Comparison of ENCODE assay signal across 14 mouse cellular contexts in genomic region chr13:113622122-113622864, GRCm38 (mm10). TPM values are rescaled to one million over a fixed set of nuclear protein-coding genes. Genes with fewer than 3 reads are reported as not detected.
A peak's percentile ranks its signal among the peaks of the same experiment; 100 is the strongest.
DNase-seq lines count a peak whose midpoint lies in the region; ATAC-seq lines count a peak whose summit lies in the region.
"Had no signal": no experiment of that assay in that cellular context is flagged by ENCODE, and none has a peak within 500 bp of the region (broad histone marks: within the 10 kb centered on the region; RNA-seq: fewer than 3 reads in every experiment).

No protein-coding gene starts in this region.

- no peak overlapping the region for H3K4me2 ChIP-seq in hindbrain, embryonic 11.5 days (replicated peaks; ENCODE audit: low read depth, low read length)
- H3K4me2 ChIP-seq in hindbrain, embryonic 14.5 days (replicated peaks) = no peak overlapping the region
- no peak overlapping the region for H3K4me2 ChIP-seq in midbrain, embryonic 15.5 days
- H3K4me2 ChIP-seq in embryonic facial prominence, embryonic 11.5 days (ENCODE audit: low read depth, low read length) = no peak overlapping the region
- no peak overlapping the region for H3K4me2 ChIP-seq in forebrain, embryonic 13.5 days
- H3K4me2 ChIP-seq: forebrain, embryonic 15.5 days; liver, embryonic 13.5 days; neural tube, embryonic 12.5 days had no signal

- DNase-seq in hindbrain, embryonic 11.5 days (ENCODE audit: low spot score) = peak; percentile 42
- DNase-seq in hindbrain, embryonic 14.5 days (ENCODE audit: low spot score) = no peak
- no peak for DNase-seq in midbrain, embryonic 10.5 days (ENCODE audit: low spot score)
- DNase-seq in embryonic facial prominence, embryonic 11.5 days (ENCODE audit: low spot score) = peak; percentile 87
- DNase-seq in lung, postnatal 36 days = peak; percentile 32
- DNase-seq: adrenal gland, adult 2 months; layer of hippocampus, postnatal 36 days; liver, embryonic 13.5 days had no signal

- no peak overlapping the region for H3K27ac ChIP-seq in hindbrain, embryonic 11.5 days (ENCODE audit: low read depth, low read length)
- no peak overlapping the region for H3K27ac ChIP-seq in hindbrain, embryonic 14.5 days
- H3K27ac ChIP-seq in midbrain, embryonic 10.5 days (replicated peaks) = 0 out of 2 replicates have a peak overlapping the region, but pooled peaks have one; percentile 0
- no peak overlapping the region for H3K27ac ChIP-seq in midbrain, embryonic 15.5 days
- H3K27ac ChIP-seq in embryonic facial prominence, embryonic 11.5 days (replicated peaks; ENCODE audit: low read depth, low read length) = peak overlapping the region; percentile 53; the same call in 1 of the 2 replicates
- no peak overlapping the region for H3K27ac ChIP-seq in forebrain, embryonic 13.5 days
- H3K27ac ChIP-seq: forebrain, embryonic 15.5 days; liver, embryonic 13.5 days; neural tube, embryonic 12.5 days had no signal

- H3K9ac ChIP-seq in hindbrain, embryonic 11.5 days (ENCODE audit: low read depth, low read length) = no peak overlapping the region
- H3K9ac ChIP-seq in hindbrain, embryonic 14.5 days = no peak overlapping the region
- H3K9ac ChIP-seq in midbrain, embryonic 15.5 days = no peak overlapping the region
- no peak overlapping the region for H3K9ac ChIP-seq in embryonic facial prominence, embryonic 11.5 days (replicated peaks; ENCODE audit: low read length)
- H3K9ac ChIP-seq in forebrain, embryonic 13.5 days = no peak overlapping the region
- H3K9ac ChIP-seq: forebrain, embryonic 15.5 days; liver, embryonic 13.5 days; neural tube, embryonic 12.5 days had no signal

- H3K27me3 ChIP-seq in hindbrain, embryonic 11.5 days (ENCODE audit: control insufficient read depth, insufficient read depth, low read length) = no peaks in the 10 kb centered on the region
- H3K27me3 ChIP-seq in hindbrain, embryonic 14.5 days (ENCODE audit: control insufficient read depth, insufficient read depth, low read length) = no peaks in the 10 kb centered on the region
- no peaks in the 10 kb centered on the region for H3K27me3 ChIP-seq in midbrain, embryonic 10.5 days (ENCODE audit: low read depth, poor library complexity, severe bottlenecking)
- no peaks in the 10 kb centered on the region for H3K27me3 ChIP-seq in midbrain, embryonic 15.5 days (replicated peaks)
- H3K27me3 ChIP-seq in embryonic facial prominence, embryonic 11.5 days (ENCODE audit: control insufficient read depth, insufficient read depth, low read length) = no peaks in the 10 kb centered on the region
- H3K27me3 ChIP-seq in forebrain, embryonic 13.5 days = no peaks in the 10 kb centered on the region
- H3K27me3 ChIP-seq: forebrain, embryonic 15.5 days; neural tube, embryonic 12.5 days had no signal

- H3K4me1 ChIP-seq in hindbrain, embryonic 11.5 days (replicated peaks; ENCODE audit: control insufficient read depth, insufficient read depth, low read length) = 0 out of 2 replicates have a peak, but pooled peaks cover under 1% of the 10 kb centered on the region
- peaks cover 3% of the 10 kb centered on the region for H3K4me1 ChIP-seq in hindbrain, embryonic 14.5 days (replicated peaks; ENCODE audit: control insufficient read depth, insufficient read depth, low read length)
- peaks cover 12% of the 10 kb centered on the region for H3K4me1 ChIP-seq in midbrain, embryonic 10.5 days
- H3K4me1 ChIP-seq in midbrain, embryonic 15.5 days = peaks cover 4% of the 10 kb centered on the region
- peaks cover 2% of the 10 kb centered on the region for H3K4me1 ChIP-seq in embryonic facial prominence, embryonic 11.5 days (ENCODE audit: control insufficient read depth, insufficient read depth, low read length)
- peaks cover 5% of the 10 kb centered on the region for H3K4me1 ChIP-seq in forebrain, embryonic 13.5 days

- H3K4me3 ChIP-seq in hindbrain, embryonic 11.5 days (ENCODE audit: low read depth, low read length) = no peak overlapping the region
- H3K4me3 ChIP-seq in hindbrain, embryonic 14.5 days (replicated peaks; ENCODE audit: low read length) = no peak overlapping the region
- H3K4me3 ChIP-seq in midbrain, embryonic 10.5 days = no peak overlapping the region
- no peak overlapping the region for H3K4me3 ChIP-seq in midbrain, embryonic 15.5 days
- no peak overlapping the region for H3K4me3 ChIP-seq in embryonic facial prominence, embryonic 11.5 days (ENCODE audit: low read depth, low read length)
- no peak overlapping the region for H3K4me3 ChIP-seq in forebrain, embryonic 13.5 days
- H3K4me3 ChIP-seq: forebrain, embryonic 15.5 days; liver, embryonic 13.5 days; neural tube, embryonic 12.5 days had no signal

- H3K36me3 ChIP-seq in hindbrain, embryonic 11.5 days (ENCODE audit: control insufficient read depth, insufficient read depth, low read length) = no peaks in the 10 kb centered on the region
- no peaks in the 10 kb centered on the region for H3K36me3 ChIP-seq in hindbrain, embryonic 14.5 days (replicated peaks; ENCODE audit: control insufficient read depth, insufficient read depth)
- no peaks in the 10 kb centered on the region for H3K36me3 ChIP-seq in midbrain, embryonic 10.5 days
- H3K36me3 ChIP-seq in midbrain, embryonic 15.5 days (replicated peaks) = no peaks in the 10 kb centered on the region
- no peaks in the 10 kb centered on the region for H3K36me3 ChIP-seq in embryonic facial prominence, embryonic 11.5 days (replicated peaks; ENCODE audit: control insufficient read depth, insufficient read depth, low read depth, low read length)
- H3K36me3 ChIP-seq in forebrain, embryonic 13.5 days (ENCODE audit: poor library complexity, severe bottlenecking) = no peaks in the 10 kb centered on the region
- H3K36me3 ChIP-seq: forebrain, embryonic 15.5 days; liver, embryonic 13.5 days; neural tube, embryonic 12.5 days had no signal

- ATAC-seq in hindbrain, embryonic 11.5 days (ENCODE audit: low FRiP score) = no peak
- no peak for ATAC-seq in hindbrain, embryonic 14.5 days (ENCODE audit: low FRiP score)
- ATAC-seq in midbrain, embryonic 15.5 days (replicated peaks) = no peak
- peak; percentile 56 for ATAC-seq in embryonic facial prominence, embryonic 11.5 days (replicated peaks; ENCODE audit: insufficient number of reproducible peaks, low FRiP score, low TSS enrichment, low read depth)
- ATAC-seq in cerebellum, adult (ENCODE audit: insufficient number of reproducible peaks, low FRiP score, low TSS enrichment) = no peak
- no peak for ATAC-seq in forebrain, embryonic 13.5 days
- ATAC-seq: forebrain, embryonic 15.5 days; intestine, embryonic 16.5 days had no signal

- WGBS in hindbrain, embryonic 11.5 days = 57% methylated on average over 11 of the region's 11 CpGs
- 68% methylated on average over 11 of the region's 11 CpGs for WGBS in hindbrain, embryonic 14.5 days
- 56% methylated on average over 11 of the region's 11 CpGs for WGBS in midbrain, embryonic 10.5 days
- 65% methylated on average over 11 of the region's 11 CpGs for WGBS in midbrain, embryonic 15.5 days
- 24% methylated on average over 11 of the region's 11 CpGs for WGBS in embryonic facial prominence, embryonic 11.5 days
- 65% methylated on average over 11 of the region's 11 CpGs for WGBS in forebrain, embryonic 13.5 days

- no peaks in the 10 kb centered on the region for H3K9me3 ChIP-seq in hindbrain, embryonic 11.5 days (ENCODE audit: control insufficient read depth, low read length)
- no peaks in the 10 kb centered on the region for H3K9me3 ChIP-seq in hindbrain, embryonic 14.5 days (ENCODE audit: control insufficient read depth, low read length)
- H3K9me3 ChIP-seq in midbrain, embryonic 10.5 days (replicated peaks) = no peaks in the 10 kb centered on the region
- H3K9me3 ChIP-seq in midbrain, embryonic 15.5 days = no peaks in the 10 kb centered on the region
- no peaks in the 10 kb centered on the region for H3K9me3 ChIP-seq in embryonic facial prominence, embryonic 11.5 days (replicated peaks; ENCODE audit: control insufficient read depth, low read length)
- no peaks in the 10 kb centered on the region for H3K9me3 ChIP-seq in forebrain, embryonic 13.5 days (replicated peaks)
- H3K9me3 ChIP-seq: forebrain, embryonic 15.5 days; liver, embryonic 13.5 days; neural tube, embryonic 12.5 days had no signal

RNA-seq across cellular contexts. Expression of gene Snx18, which starts 3.9 kb away (rescaled TPM):
- 22.0 and 25.8 TPM in 2 replicates for polyA plus RNA-seq in hindbrain, embryonic 11.5 days (2014; fragmentation: Nextera tagmentation; extraction: Ambion mirVana)
- polyA plus RNA-seq in hindbrain, embryonic 14.5 days (2014; fragmentation: Nextera tagmentation; extraction: Ambion mirVana) = 15.8 and 16.2 TPM in 2 replicates
- 12.3 and 13.0 TPM in 2 replicates for polyA plus RNA-seq in midbrain, embryonic 10.5 days (2016; fragmentation: Nextera tagmentation; extraction: Ambion mirVana)
- polyA plus RNA-seq in midbrain, embryonic 15.5 days (2015; fragmentation: Nextera tagmentation; extraction: Ambion mirVana) = 9.0 and 10.6 TPM in 2 replicates
- polyA plus RNA-seq in embryonic facial prominence, embryonic 11.5 days (2014; fragmentation: Nextera tagmentation; extraction: Ambion mirVana) = 33.3 and 34.7 TPM in 2 replicates
- 7.6 and 8.3 TPM in 2 replicates for polyA plus RNA-seq in forebrain, embryonic 13.5 days (2015; fragmentation: Nextera tagmentation; extraction: Ambion mirVana)

RNA-seq across cellular contexts. Expression of gene Hspb3, which starts 41.2 kb away (rescaled TPM):
- not detected in 2 replicates for polyA plus RNA-seq in hindbrain, embryonic 11.5 days (2014; fragmentation: Nextera tagmentation; extraction: Ambion mirVana)
- polyA plus RNA-seq in hindbrain, embryonic 14.5 days (2014; fragmentation: Nextera tagmentation; extraction: Ambion mirVana) = 0.25 TPM in 1 of 2 replicates, not detected in the other
- polyA plus RNA-seq in midbrain, embryonic 10.5 days (2016; fragmentation: Nextera tagmentation; extraction: Ambion mirVana) = not detected in 2 replicates
- 0.46 TPM in 1 of 2 replicates, not detected in the other for polyA plus RNA-seq in midbrain, embryonic 15.5 days (2015; fragmentation: Nextera tagmentation; extraction: Ambion mirVana)
- 0.66 and 1.4 TPM in 2 replicates for polyA plus RNA-seq in embryonic facial prominence, embryonic 11.5 days (2014; fragmentation: Nextera tagmentation; extraction: Ambion mirVana)
- not detected in 2 replicates for polyA plus RNA-seq in forebrain, embryonic 13.5 days (2015; fragmentation: Nextera tagmentation; extraction: Ambion mirVana)
- polyA plus RNA-seq: adrenal gland, adult 2 months; intestine, embryonic 16.5 days had no signal

Comparison
In these comparisons a context has a peak if more than half of its experiments do, and no peak if none do; other contexts are left out.
1. DNase-seq: peak in hindbrain, embryonic 11.5 days (single experiment), embryonic facial prominence, embryonic 11.5 days (single experiment) and lung, postnatal 36 days (single experiment); none in hindbrain, embryonic 14.5 days (single experiment) and midbrain, embryonic 10.5 days (single experiment).
2. H3K27ac ChIP-seq: peak in midbrain, embryonic 10.5 days (single experiment) and embryonic facial prominence, embryonic 11.5 days (single experiment); none in hindbrain, embryonic 11.5 days (single experiment), hindbrain, embryonic 14.5 days (single experiment), midbrain, embryonic 15.5 days (single experiment) and forebrain, embryonic 13.5 days (single experiment).